Mouse (Mus musculus): ENCODE results near the gene Slc2a5.
A peak's percentile ranks its signal among the peaks of the same experiment; 100 is the strongest.

Gene Slc2a5

DNA sequence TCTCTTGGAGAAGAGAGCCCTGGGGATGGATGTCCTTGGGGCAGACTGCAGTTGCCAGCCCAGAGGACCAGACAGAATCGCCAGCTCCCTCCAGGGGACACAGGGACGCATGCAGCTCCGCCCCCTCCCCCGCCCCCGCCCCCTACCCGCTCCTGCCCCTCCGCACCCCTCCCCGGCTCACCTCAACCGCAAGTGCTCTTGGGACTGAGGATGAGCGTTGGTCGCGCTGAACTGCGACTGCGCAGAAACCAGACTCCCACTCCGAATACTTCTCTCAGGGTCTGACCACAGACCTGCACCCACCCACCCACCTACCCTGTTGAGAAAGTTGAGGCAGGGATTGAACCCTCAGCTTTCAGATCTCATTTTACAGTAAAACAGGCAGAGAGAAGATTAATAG, at the start of gene Slc2a5:
Gene Slc2a5 (plus strand): TSS at position 229 of the 400 bp plus-strand sequence.
- DNase-seq: no peak

DNA sequence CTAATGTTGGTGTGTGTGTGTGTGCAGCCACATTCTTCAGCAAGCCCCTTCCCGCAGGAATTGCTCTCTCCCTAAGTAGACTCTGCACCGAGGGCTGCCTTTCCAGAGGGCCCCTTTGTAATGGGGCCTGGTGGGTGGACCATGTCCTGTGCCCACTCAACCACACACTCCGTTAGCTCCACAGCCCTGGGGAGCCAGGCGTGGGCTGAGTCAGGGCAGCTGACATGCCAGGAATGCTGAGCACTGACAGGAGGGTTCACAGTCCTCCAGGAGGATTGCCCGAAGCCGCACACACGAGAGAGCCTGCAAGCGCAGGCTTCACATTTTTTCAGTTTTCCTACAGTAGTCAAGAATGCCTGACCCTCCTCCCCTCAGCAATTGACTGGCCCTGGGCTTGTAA, 48.9 kb upstream of the Slc2a5 start:
- no peak for DNase-seq

DNA sequence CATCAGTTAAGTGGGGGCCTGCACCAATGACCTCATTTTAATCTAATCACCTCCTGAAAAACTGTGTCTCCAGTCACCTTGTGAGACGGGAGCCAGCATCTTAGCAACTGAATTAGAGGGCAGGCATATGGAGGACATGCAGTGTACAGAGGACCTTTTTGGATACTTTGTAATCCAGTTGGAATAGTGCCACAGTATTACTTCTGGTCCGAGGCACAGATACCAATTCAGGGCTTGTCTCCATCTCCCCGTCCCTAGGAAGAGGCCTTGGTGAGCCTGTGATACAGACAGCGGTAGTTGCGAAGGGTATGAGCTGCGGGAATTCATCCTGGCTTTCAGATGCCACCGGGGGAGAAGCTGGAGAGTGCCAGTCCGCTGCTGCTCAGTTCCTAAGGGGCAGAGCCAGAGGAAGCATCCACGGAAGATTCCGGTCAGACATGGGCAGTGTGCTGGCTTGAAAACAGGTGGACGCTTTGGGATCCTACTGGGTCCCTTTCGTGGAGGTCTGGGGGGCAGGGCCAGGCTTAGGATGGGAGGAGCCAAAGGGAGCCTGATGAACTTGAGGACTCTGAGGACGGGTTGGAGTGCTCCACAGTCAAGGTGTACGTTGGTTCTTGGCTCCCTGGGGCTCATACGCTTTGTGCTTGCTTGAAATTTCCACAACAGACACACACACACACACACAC, 46.5 kb upstream of the Slc2a5 start:
- no peak for DNase-seq

DNA sequence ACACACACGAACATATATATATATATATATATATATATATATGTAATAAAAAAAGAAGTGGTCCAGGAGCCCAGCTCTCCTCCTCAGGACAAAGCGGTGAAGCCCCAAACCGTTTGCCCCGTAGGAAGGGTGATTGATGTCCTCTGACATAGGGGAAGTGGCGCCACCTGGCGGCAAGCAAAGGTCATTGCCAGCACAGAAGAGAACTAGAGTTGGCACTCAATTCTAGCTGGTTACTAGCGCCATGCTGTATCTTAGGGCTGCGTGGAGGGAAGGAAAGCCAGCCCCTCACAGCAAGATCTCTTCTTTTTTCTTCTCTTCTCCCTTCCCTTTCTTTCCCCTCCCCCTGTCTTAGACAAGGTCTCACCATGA, 46.0 kb upstream of the Slc2a5 start:
- DNase-seq: no peak

DNA sequence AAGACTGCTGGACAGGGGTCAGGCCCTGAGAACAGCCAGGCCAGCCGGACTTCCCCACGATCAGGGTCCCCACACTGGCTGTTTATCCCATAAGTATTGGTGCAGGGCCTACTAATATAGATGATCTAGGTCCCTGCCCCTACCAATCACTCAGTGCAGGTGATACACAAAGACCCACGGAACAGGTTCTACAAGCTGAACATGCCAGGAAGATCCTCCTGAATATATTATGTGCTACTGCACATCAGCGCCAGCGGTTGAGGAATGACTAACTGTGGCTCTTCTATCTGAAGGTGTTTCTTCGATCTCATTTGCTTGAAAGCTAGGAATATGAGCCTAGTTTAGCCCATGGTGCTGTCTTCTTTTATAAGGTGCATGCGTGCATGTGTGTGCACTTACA, 43.7 kb upstream of the Slc2a5 start:
- no peak for DNase-seq

DNA sequence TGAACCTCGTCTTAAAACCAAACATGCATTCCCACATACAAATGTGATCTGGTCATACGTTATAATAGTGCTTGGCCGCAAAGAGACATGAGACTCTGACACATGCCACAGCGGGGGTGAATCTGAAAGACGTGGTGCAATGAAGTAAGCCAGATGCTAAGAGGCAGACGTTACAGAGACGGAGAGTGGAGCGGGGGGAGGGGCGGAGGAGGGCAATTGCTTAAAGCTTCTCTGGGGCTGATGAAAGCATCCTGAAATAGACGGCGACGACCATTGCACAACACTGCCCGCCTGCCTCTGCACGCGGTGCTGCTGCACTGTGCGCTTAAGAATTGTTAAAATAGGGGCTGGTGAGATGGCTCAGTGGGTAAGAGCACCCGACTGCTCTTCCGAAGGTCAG, 42.9 kb upstream of the Slc2a5 start:
- DNase-seq: no peak

DNA sequence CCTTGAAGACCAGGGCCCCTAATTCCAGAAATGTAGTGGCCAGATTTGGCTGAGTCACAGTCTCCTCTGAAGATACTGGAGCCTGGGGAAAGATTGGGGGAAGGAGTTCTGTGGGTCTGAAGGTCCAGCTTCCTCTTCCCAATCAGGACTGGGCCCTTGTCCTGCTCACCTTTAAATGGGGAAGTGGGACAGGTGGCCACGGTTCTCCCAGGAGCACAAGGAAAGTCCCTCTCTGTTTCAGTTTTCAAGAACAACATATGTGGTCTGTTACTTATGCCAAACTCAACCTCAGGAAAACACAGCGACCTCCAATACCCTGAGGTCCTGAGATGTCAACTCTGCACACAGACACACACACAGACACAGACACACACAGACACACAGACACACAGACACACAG, 40.4 kb upstream of the Slc2a5 start:
- no peak for DNase-seq

DNA sequence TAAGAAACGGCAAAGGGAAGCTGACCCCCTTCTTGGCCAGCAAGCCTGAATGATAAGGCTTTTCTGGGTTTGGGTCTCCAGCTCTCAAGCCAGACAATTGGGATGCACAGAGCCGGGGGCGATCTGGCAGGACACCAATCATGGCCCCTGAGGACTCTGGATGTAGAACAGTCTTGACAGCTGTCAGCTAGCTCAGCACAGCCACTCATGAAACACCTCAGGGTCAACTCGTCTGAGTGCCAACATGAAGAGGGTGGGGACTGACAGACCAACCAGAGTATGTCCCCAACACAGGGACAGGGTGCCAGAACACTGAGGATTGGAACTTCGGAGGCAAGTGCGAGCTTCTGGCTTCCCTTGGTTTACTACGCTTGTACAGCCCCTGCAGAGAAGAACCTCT, 39.8 kb upstream of the Slc2a5 start:
- DNase-seq: no peak

DNA sequence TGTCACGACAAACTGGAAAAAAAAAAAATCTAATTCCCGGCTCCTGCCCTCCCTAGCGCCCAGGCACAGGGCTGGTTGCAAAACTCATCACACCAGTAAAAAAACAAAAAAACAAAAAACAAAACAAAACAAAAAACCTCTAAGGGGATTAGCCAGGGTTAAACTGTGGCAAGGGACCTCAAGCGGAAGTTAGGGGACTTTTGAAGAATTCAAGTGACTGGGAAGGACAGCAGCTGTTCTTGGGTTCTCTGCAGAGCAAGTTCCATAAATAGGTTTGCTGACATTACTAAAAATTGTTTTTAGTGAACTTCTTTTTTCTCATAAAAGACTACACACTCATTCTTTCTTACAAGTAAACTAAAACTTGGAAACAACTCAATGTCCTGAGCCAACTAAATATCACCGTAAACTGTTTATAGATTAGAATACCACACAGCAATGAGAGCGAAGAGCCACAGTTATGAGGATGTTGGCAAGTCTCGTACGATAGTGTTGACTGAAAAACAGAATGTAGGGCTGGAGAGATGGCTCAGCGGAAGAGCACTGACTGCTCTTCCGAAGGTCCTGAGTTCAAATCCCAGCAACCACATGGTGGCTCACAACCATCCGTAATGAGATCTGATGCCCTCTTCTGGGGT, 38.6 kb upstream of the Slc2a5 start:
- no peak for DNase-seq

DNA sequence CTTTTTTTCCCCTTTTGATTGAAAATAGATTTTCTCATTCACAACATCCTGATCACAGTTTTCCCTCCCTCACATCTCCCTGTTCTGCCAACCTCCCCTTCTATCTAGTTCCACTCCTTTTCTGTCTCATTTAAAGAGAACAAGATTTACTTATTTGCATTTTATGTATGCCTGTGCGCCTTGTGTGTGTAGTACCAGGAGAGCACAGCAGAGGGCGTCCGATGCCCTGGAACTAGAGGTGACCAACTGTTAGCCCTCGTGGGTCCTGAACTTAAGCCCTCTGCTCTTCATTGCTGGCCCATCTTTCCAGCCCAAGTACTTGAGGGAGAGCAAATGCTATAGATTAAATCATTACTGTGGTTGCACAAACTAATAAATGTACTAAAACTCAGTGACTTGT, 33.7 kb upstream of the Slc2a5 start:
- no peak for DNase-seq

DNA sequence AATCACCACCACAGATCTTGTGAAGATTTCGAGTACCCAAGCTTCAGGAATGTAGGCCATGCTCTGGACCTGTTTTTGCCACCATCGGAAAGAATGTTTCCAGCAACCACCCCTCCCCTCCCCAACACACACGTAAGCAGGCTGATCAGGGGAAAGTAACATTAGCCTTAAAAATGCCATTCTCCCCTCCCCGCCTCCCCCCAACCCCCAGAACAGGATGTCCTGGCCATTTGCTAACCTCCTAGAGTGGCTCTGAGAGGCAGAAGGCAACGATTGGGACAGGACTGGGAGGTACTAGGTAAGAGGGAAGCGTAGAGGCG, 32.3 kb upstream of the Slc2a5 start:
- DNase-seq: no peak

DNA sequence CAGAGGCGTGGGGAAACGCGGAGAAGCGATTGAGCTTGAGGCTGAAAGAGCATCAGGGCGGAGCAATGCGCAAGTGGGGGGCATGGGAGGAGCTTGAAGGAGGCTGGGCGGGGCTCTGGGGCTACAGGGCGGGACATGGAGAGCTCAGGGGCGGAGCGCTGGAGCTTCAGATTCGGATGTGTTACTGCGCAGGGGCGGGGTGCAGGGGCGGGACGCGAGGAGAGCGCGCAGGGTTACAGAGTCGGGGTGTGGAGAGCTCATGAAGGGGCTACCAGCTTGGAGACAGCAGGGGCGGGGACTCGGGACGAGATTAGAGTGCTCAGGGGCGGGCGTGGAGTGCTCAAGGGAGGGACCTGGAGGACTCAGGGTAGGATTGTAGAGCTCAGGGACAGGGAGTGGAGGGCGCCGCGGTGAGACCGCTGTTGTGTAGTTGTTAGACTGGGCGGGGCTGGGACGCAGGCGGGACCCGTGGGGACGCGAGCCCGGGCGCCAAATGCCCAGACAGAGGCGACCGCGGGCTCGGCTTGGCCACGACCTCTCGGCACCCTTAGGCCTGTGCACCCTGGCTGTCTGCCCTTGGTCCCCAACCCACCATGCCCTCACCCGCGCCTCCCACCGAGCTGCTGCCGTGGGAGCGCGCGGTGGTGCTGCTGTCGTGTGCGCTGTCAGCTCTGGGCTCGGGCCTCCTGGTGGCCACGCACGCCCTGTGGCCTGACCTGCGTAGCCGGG, 31.8 kb upstream of the Slc2a5 start, which contains the start of gene Gpr157:
Gene Gpr157 (plus strand): TSS at position 205 of the 729 bp plus-strand sequence.
- peak; percentile 93 for DNase-seq

DNA sequence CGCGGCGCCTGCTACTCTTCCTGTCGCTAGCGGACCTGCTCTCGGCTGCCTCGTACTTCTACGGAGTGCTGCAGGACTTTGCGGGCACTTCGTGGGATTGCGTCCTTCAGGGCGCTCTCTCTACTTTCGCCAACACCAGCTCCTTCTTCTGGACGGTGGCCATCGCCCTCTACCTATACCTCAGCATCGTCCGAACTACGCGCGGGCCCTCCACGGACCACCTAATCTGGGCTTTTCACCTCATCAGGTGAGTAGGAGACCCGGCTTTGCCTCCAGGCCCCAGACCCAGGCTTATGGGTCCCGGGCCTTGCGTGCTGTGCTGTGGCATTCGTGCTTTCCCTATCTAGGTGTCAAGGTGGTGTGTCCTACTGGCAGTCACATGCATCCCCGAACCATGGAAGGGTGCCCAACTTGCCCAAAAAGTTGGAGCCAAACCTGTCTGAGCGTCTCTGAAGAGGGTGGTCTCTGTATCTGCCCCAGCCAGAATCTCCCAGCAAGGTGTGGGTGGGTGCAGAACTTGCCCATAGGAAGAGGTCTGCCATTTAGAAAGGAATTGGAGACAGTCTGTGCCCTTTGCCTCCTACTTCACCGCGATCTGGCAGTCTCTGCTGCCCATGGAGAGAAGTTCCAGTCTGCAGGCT, 31.1 kb upstream of the Slc2a5 start:
- no peak for DNase-seq

DNA sequence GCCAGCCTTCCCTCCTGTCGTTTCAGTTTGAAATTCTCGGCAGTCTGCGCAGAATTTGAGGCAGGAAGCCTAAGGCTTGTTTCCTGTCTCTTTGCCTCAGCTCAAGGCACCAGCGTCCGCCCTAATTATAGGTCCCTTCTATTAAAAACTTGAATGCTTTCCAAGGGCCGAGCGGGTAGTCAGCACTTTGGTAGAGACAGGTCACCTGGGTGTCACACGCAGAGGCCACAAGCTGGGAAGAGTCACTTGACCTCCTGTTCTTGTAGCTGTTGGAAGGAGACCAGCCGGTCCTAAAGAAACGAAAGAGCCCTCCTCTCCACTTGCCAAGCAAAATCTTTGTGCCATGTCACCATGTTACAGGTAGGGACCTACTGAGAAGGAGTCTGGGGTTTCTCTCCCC, 30.0 kb upstream of the Slc2a5 start:
- no peak for DNase-seq

DNA sequence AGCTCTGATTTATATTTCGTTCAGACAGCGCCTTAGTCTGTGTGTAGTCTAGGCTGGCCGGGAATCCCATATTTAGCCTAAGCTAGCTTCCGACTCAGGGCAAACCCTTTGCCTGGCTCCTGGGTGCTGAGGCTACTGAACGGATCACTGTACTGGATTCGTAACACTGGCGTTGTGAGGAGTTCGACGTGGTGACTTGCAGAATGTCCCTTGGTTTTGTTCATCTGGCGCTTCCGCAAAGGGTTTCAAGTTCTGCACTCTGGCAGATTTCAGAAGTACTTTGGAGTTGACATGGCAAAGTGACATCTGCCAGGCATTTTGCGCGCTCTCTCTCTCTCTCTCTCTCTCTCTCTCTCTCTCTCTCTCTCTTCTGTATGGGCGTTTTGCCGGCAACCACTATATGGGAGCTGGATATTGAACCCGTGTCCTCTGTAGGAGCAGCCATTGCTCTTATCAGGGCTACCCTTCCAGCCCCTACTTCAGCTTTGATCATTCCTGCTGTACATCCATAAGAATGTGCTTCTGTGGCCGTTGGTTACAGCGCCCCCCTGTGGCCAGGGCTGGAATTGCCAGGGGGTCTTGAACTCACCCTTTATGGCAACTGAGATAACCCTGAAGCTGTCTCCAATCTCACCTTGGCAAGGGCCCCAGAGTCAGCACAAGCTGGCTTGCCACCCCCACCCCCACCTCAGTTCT, 27.0 kb upstream of the Slc2a5 start:
- DNase-seq: no peak

DNA sequence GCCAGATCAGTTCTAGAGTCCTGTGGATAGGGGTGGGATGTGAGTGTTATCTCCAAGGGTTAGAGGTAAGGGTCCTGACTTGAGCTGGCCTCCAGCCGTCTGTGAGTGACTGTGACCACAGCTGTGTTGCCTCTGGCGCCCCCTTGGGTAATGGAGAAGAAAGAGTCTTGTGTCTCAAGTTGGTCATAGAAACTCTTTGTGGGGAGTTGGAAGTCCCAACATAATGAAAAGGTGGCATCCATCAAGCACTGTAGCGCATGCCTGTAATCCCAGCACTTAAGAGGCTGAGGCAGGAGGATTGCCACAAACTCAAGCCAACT, 26.5 kb upstream of the Slc2a5 start:
- no peak for DNase-seq

DNA sequence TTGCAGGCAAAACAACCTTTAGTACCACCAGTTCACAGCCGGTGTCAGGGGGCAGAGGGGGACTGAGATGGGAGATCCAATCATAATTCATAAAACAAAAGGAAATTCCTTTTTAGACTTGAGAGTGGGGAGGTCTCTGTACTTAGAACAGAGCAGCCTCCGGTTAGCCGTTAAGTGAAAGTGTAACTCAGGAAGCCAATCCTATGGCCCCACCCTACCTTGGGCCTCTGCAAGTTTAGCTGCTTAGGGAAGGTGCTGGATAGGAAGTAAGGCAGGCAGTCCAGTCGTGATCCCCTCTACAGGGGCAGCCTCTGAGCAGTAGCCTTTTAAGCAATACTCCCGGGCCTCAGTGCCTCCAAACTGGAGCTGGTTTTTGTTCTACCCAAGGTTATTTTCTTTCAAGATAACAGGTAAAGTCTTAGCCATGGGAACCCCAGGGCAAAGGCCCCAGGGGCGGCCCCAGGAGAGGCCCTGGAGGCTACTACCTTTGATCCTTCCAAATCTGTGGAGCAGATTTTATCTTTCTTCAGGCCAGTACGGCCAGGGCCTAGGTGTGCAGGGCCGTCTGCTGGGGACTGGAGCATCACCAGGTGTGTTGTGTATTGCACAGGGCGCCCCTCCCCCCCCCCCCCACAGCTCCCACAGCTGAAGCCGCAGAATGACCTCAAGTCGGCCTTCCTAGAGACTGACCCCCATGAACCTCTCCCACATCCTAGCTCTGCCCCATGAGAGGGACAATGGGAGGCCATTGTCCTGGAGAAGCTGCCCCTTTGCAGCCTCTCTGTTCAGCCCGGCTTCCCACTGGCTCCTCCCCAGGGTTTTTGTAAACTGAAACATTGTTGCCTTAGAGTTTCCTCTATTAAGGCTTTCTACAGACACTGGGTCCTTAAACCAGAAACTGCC, 25.3 kb upstream of the Slc2a5 start:
- no peak for DNase-seq

DNA sequence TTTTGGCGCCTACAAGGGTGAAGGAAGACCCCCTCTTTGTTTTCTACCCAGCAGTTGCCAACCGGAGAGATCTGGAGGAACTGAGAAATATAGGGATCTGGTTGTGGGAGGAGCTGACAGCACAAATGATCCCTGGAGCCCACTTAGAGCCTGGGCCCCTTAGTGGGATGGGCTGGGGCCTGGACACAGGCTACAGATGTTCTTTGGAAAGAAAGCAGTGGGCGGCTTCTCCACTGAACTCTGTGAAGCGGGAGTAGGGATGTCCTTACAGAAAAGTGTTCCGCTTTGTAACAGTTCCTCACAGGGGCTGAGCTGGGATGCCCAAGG, 24.7 kb upstream of the Slc2a5 start:
- no peak for DNase-seq

DNA sequence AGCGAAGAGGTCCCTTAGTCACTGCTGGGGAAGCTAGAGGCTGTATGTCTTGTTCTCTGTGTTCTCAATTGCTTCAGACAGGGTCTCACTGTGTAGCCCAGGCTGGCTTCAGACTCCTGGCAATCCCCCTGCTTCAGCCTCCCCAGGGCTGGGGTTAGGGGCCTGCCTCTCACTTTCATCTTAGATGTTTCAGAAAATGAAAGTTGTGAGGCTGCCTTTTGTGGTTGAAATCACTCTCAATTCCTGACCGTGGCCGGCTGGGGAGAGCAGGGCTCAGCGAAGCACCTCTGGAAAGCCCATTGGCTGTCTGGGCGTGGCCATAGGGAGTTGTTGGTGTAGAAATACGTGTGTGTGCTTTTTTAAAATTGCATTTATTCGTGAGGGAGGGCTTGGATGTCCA, 22.8 kb upstream of the Slc2a5 start:
- no peak for DNase-seq

DNA sequence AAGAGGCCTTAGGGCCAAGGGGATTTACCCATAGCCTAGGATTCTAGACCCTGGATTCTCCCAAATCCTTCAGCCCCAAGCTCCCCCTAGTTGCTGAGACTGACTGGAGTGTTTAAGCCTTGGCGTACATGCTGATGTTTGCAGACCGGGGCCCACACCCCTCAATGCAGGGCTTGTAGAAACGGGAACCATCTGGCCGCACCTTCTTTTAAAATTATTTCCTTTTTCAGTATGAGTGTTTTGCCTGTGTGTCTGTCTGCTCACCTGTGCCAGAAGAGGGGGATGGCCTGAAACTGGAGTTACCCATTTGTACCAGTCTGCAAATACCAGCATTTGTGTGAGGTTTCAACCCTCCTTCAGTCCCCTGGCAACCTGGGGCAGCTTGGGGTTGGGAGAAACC, 21.2 kb upstream of the Slc2a5 start:
- no peak for DNase-seq

DNA sequence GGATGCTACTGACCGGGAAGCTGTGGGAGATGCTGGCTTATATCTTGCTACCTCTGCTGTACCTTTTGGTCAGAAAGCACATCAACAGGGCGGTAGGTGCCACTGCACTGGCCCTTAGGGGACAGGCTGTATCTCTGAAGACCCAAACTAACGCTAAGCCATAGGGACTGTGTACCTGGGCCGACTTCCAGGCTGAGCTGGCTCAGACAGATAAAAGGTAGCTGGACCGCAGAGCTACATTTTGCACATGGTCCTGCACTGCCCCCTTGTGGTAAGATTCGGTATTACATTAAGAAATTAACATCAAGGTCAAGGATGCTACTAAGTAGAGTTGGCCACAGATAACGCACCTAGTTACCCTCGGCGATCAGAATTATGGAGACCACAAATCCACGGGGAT, 20.2 kb upstream of the Slc2a5 start:
- peak; percentile 63 for DNase-seq

DNA sequence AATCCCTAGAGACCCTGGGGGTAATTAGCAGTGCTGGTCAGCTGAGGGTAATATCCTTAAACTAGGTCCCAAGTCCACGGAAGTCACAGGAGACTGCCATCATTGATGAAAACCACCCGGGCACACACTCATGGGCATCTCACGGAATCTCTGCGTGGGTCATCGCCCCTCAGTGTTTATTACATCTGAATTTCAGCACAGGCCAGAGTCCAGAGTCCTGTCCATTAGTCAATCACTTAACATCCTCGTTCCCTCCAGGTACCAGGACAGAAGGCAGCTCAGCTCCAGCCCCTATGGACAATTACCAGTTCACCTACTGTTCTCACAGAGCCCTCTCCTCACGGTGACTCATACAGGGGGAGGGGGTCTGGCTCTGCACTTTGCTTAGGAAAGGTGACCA, 16.3 kb upstream of the Slc2a5 start:
- no peak for DNase-seq

DNA sequence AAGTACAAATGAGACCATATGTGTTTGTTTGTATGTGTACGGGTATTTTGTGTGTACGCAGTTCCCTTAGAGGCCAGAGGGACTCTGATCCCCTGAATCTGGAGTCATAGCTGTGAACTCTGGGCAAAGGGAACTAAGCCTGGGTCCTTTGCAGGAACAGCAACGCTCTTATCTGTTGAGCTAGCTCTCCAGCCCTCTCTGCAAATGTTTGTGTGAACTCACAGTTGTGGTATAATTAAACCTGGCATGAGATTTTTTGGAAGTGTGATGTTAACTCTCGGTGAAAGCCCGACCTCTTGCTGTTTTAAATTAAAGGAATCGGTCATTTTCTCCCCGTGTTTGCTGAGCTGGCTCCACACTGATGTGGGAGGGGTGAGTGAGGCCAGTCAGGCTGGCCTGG, 13.4 kb upstream of the Slc2a5 start:
- DNase-seq: no peak
